Mouse (Mus musculus): Measurements from ENCODE around the gene Fam71e1. TPM values are rescaled to one million over a fixed set of nuclear protein-coding genes. Genes with fewer than 3 reads are reported as not detected.

The Fam71e1 gene
- polyA plus RNA-seq, 1 experiment from 2014 or later = 8.2 TPM

GRCm38 (mm10) chr7:44494681-44495080, 1.7 kb upstream of the Fam71e1 start:
- Histone ChIP-seq H3K9ac (ENCODE audit: low read length) (no peak overlapping the region), H3K4me3 (replicated peaks; ENCODE audit: low read length) (no peak overlapping the region), H3K27me3 (ENCODE audit: control insufficient read depth, insufficient read depth, low read length) (no peaks in the 10 kb centered on the region), H3K4me1 (ENCODE audit: control insufficient read depth, insufficient read depth, low read length) (peaks cover 15% of the 10 kb centered on the region), H3K36me3 (ENCODE audit: control insufficient read depth, insufficient read depth, low read length) (peaks cover 10% of the 10 kb centered on the region; the same call in 1 of the 2 replicates), H3K9me3 (replicated peaks; ENCODE audit: control insufficient read depth, low read length) (no peaks in the 10 kb centered on the region), H3K4me2 (ENCODE audit: low read depth, low read length) (no peak overlapping the region), H3K27ac (ENCODE audit: low read length) (no peak overlapping the region)
- 91% methylated on average over 12 of the region's 12 CpGs for WGBS
- ATAC-seq (ENCODE audit: insufficient read depth, low FRiP score) = no peak

DNA sequence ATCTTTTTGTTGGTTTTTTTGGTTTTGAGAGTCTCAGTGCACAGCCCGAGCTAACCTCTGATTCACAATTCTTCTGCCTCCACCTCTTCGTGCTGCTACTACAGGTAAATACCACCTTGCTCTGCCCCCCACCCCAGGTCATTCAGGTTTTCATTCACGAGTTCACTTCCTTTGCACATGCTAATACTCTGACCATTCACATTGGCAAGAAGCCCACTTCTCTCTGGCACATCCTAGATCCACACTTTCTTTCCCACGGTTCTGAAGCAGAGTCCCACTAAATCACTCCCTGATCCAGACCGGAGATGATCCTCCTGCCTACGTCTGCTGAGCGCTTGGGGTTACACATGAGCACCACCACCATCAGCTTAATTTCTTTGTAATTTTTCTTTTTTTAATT, 1.3 kb upstream of the Fam71e1 start:
- ATAC-seq (ENCODE audit: insufficient read depth, low FRiP score) = no peak
- WGBS = 76% methylated on average over 7 of the region's 7 CpGs
- H3K9ac ChIP-seq (ENCODE audit: low read length) = peak overlapping the region; percentile 91; the same call in 1 of the 2 replicates

GRCm38 (mm10) chr7:44496771-44497109, 359 bp downstream of the Fam71e1 start:
- H3K27ac ChIP-seq (ENCODE audit: low read length) = peak overlapping the region; percentile 95
- 0% methylated on average over 25 of the region's 26 CpGs for WGBS
- peaks cover 8% of the 10 kb centered on the region; the same call in 1 of the 2 replicates for H3K36me3 ChIP-seq (ENCODE audit: control insufficient read depth, insufficient read depth, low read length)
- H3K4me1 ChIP-seq (ENCODE audit: control insufficient read depth, insufficient read depth, low read length) = peaks cover 15% of the 10 kb centered on the region
- ATAC-seq (ENCODE audit: insufficient read depth, low FRiP score) = no peak
- H3K9me3 ChIP-seq (replicated peaks; ENCODE audit: control insufficient read depth, low read length) = no peaks in the 10 kb centered on the region
- peak overlapping the region; percentile 79 for H3K4me3 ChIP-seq (replicated peaks; ENCODE audit: low read length)
- no peaks in the 10 kb centered on the region for H3K27me3 ChIP-seq (ENCODE audit: control insufficient read depth, insufficient read depth, low read length)
- peak overlapping the region; percentile 91 for H3K9ac ChIP-seq (ENCODE audit: low read length)
- peak overlapping the region; percentile 98 for H3K4me2 ChIP-seq (ENCODE audit: low read depth, low read length)

More for the DNA sequence above, 1.3 kb upstream of the Fam71e1 start:
- Histone ChIP-seq H3K4me1 (ENCODE audit: control insufficient read depth, insufficient read depth, low read length) (peaks cover 15% of the 10 kb centered on the region), H3K4me3 (replicated peaks; ENCODE audit: low read length) (peak overlapping the region; percentile 79), H3K27me3 (ENCODE audit: control insufficient read depth, insufficient read depth, low read length) (no peaks in the 10 kb centered on the region), H3K36me3 (ENCODE audit: control insufficient read depth, insufficient read depth, low read length) (peaks cover 10% of the 10 kb centered on the region; the same call in 1 of the 2 replicates), H3K27ac (ENCODE audit: low read length) (no peak overlapping the region), H3K4me2 (ENCODE audit: low read depth, low read length) (peak overlapping the region; percentile 98), H3K9me3 (replicated peaks; ENCODE audit: control insufficient read depth, low read length) (no peaks in the 10 kb centered on the region)

DNA sequence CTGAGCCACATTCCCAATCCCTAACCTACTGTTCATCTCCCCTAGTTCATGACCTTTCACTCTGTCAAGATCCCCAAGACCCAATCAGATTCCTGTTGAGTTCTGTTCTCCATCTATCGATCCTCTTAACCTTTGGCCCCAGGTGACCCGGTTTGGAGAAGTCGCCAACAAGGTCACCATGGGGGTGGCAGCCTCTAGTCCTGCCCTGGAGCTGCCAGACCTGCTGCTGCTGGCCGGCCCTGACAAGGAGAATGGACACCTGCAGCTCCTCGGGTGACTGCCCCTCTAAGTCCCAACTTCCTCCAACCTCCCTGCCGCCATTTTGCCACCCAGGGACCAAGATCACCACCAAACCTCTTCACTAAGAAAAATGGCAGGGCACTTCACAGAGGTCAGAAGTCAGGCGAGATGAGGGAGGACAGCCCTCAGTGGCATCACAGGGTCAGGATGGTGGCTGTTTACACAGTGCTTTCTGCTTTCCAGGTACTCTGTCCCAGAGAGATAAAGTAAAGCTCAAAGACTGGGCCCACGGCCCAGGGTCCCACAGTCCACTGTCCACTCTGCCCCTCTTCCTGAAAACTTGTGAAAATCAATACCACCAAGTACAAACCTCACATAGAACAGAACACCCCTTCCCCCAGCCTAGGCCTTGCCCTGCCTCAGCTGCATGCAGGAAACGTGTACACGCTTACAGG, 1.1 kb downstream of the Fam71e1 start:
- H3K9ac ChIP-seq (ENCODE audit: low read length) = no peak overlapping the region
- no peak overlapping the region for H3K27ac ChIP-seq (ENCODE audit: low read length)
- 76% methylated on average over 10 of the region's 10 CpGs for WGBS
- H3K4me3 ChIP-seq (replicated peaks; ENCODE audit: low read length) = peak overlapping the region; percentile 79; the same call in 1 of the 2 replicates
- H3K4me1 ChIP-seq (ENCODE audit: control insufficient read depth, insufficient read depth, low read length) = peaks cover 15% of the 10 kb centered on the region
- H3K36me3 ChIP-seq (ENCODE audit: control insufficient read depth, insufficient read depth, low read length) = peaks cover under 1% of the 10 kb centered on the region; the same call in 1 of the 2 replicates
- no peaks in the 10 kb centered on the region for H3K27me3 ChIP-seq (ENCODE audit: control insufficient read depth, insufficient read depth, low read length)
- no peak for ATAC-seq (ENCODE audit: insufficient read depth, low FRiP score)
- peak overlapping the region; percentile 98 for H3K4me2 ChIP-seq (ENCODE audit: low read depth, low read length)
- no peaks in the 10 kb centered on the region for H3K9me3 ChIP-seq (replicated peaks; ENCODE audit: control insufficient read depth, low read length)

- 72% methylated on average over 1 of the region's 1 CpGs for WGBS
- Histone ChIP-seq H3K9ac (ENCODE audit: low read length) (no peak overlapping the region), H3K4me3 (replicated peaks; ENCODE audit: low read length) (no peak overlapping the region), H3K36me3 (ENCODE audit: control insufficient read depth, insufficient read depth, low read length) (no peaks in the 10 kb centered on the region), H3K27ac (ENCODE audit: low read length) (no peak overlapping the region), H3K4me2 (ENCODE audit: low read depth, low read length) (no peak overlapping the region), H3K9me3 (replicated peaks; ENCODE audit: control insufficient read depth, low read length) (no peaks in the 10 kb centered on the region), H3K4me1 (ENCODE audit: control insufficient read depth, insufficient read depth, low read length) (peaks cover 15% of the 10 kb centered on the region), H3K27me3 (ENCODE audit: control insufficient read depth, insufficient read depth, low read length) (no peaks in the 10 kb centered on the region)
- ATAC-seq (ENCODE audit: insufficient read depth, low FRiP score) = no peak
These were observed 2.5 kb downstream of the Fam71e1 start for GRCm38 (mm10) chr7:44498922-44499321.

DNA sequence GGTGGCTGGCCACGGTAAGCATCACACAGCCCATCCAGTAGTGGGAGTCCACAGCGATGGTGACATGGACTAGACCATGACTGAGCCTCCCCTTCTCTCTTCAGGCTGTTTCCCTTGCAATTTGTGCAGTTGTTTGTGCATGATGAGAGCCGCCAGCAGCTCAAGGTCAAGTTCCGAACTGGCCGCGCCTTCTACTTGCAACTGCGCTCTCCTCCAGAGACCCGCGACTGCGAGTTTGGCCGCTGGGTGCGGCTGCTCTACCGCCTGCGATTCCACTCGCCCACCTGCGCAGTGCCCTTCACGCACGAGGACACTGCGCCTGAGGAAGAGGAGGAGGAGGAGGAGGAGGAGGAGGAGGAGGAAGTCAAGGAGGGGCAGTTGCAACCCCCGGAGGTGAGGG, 3.7 kb downstream of the Fam71e1 start:
- Histone ChIP-seq H3K4me2 (ENCODE audit: low read depth, low read length) (no peak overlapping the region), H3K4me3 (replicated peaks; ENCODE audit: low read length) (no peak overlapping the region), H3K9ac (ENCODE audit: low read length) (no peak overlapping the region), H3K27me3 (ENCODE audit: control insufficient read depth, insufficient read depth, low read length) (no peaks in the 10 kb centered on the region), H3K36me3 (ENCODE audit: control insufficient read depth, insufficient read depth, low read length) (no peaks in the 10 kb centered on the region), H3K9me3 (replicated peaks; ENCODE audit: control insufficient read depth, low read length) (no peaks in the 10 kb centered on the region), H3K4me1 (ENCODE audit: control insufficient read depth, insufficient read depth, low read length) (peaks cover 11% of the 10 kb centered on the region), H3K27ac (ENCODE audit: low read length) (no peak overlapping the region)
- ATAC-seq (ENCODE audit: insufficient read depth, low FRiP score) = no peak
- WGBS = 56% methylated on average over 20 of the region's 20 CpGs

DNA sequence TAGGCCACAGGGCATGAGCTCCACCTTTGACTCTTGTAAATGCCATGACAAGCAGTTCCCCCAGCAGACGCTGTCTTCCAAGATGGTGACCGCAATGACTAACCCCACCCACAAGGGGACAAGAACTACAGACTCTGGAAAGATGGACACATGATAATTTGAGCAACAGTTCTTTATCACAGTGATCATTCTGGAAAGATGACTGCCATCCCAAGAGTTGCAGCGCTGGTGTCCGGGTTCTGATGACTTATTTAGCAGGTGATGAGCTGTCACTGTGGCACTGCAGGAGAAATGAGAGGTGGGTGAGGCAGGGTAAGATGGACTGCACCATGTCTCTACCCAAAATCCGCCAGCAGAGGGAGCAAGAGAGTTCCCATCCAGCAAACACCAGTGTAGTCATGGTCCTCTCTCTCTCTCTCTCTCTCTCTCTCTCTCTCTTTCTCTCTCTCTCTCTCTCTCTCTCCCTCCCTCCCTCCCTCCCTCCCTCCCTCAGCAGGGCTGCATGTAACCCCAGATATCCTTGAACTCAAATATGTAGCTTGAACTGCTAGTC, 5.3 kb downstream of the Fam71e1 start:
- Histone ChIP-seq H3K9me3 (replicated peaks; ENCODE audit: control insufficient read depth, low read length) (no peaks in the 10 kb centered on the region), H3K36me3 (ENCODE audit: control insufficient read depth, insufficient read depth, low read length) (no peaks in the 10 kb centered on the region), H3K4me2 (ENCODE audit: low read depth, low read length) (no peak overlapping the region), H3K4me1 (ENCODE audit: control insufficient read depth, insufficient read depth, low read length) (peaks cover 3% of the 10 kb centered on the region; the same call in 1 of the 2 replicates), H3K27me3 (ENCODE audit: control insufficient read depth, insufficient read depth, low read length) (no peaks in the 10 kb centered on the region), H3K4me3 (replicated peaks; ENCODE audit: low read length) (no peak overlapping the region), H3K27ac (ENCODE audit: low read length) (no peak overlapping the region), H3K9ac (ENCODE audit: low read length) (no peak overlapping the region)
- 41% methylated on average over 5 of the region's 5 CpGs for WGBS
- ATAC-seq (ENCODE audit: insufficient read depth, low FRiP score) = no peak

DNA sequence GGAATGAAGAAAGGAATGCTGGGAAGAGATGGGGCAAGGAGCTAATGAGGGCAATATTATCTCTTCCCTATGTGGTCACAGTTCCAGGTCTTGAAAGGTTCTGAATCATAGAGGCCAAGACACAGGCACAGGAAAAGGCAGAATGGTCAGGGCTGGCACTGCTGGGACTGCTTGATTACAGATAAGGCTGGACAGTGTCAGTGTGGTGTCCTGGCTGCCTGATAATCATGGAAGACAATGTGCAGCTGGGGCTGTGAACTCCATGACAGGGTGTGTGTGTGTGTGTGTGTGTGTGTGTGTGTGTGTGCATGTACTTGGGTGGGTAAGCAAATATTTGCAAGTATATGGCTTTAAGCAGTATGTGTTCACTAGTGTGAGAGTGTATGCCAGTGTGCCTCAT, 11.1 kb downstream of the Fam71e1 start:
- ATAC-seq (ENCODE audit: insufficient read depth, low FRiP score) = no peak
- no peak overlapping the region for H3K9ac ChIP-seq (ENCODE audit: low read length)
- no peak overlapping the region for H3K4me3 ChIP-seq (replicated peaks; ENCODE audit: low read length)
- H3K9me3 ChIP-seq (replicated peaks; ENCODE audit: control insufficient read depth, low read length) = 0 out of 2 replicates have a peak, but pooled peaks cover under 1% of the 10 kb centered on the region
- H3K36me3 ChIP-seq (ENCODE audit: control insufficient read depth, insufficient read depth, low read length) = no peaks in the 10 kb centered on the region
- no peak overlapping the region for H3K27ac ChIP-seq (ENCODE audit: low read length)
- peaks cover 7% of the 10 kb centered on the region for H3K27me3 ChIP-seq (ENCODE audit: control insufficient read depth, insufficient read depth, low read length)
- no peak overlapping the region for H3K4me2 ChIP-seq (ENCODE audit: low read depth, low read length)
- H3K4me1 ChIP-seq (ENCODE audit: control insufficient read depth, insufficient read depth, low read length) = no peaks in the 10 kb centered on the region

DNA sequence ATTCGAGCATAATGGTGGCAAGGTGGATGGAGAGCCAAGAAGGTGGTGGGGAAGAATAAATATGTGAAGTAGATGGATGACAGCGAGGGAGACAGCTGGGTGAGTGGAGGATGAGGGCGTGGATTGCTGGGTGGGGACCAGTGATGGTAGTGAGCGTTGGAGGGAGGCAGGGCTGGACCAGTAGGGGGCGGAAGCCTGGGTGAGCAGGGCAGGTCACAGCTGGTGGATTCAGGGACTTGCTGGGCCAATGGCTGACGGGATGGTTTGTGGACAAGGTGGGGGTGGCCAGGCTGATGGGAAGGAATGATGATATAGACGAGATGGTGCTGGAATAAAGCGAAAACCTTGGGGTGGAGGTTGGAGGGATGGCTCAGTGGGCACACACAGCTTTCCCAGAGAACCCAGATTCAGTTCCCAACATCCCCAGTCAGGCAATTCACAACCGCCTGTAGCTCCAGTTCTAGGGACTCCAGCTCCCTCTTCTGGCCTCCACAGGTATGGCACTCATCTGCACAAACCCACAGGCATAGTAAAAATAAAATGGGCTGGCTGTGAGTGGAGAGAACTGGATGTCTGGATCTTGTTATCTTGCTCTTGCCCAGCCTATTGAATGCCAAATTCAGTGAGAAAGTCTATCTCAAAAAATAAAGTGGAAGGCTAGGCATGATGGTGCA, 23.0 kb downstream of the Fam71e1 start:
- WGBS = 61% methylated on average over 9 of the region's 9 CpGs
- H3K27ac ChIP-seq (ENCODE audit: low read length) = no peak overlapping the region
- no peaks in the 10 kb centered on the region for H3K36me3 ChIP-seq (ENCODE audit: control insufficient read depth, insufficient read depth, low read length)

More for the DNA sequence above, 23.0 kb downstream of the Fam71e1 start:
- peaks cover 6% of the 10 kb centered on the region for H3K27me3 ChIP-seq (ENCODE audit: control insufficient read depth, insufficient read depth, low read length)
- no peaks in the 10 kb centered on the region for H3K4me1 ChIP-seq (ENCODE audit: control insufficient read depth, insufficient read depth, low read length)
- H3K9me3 ChIP-seq (replicated peaks; ENCODE audit: control insufficient read depth, low read length) = no peaks in the 10 kb centered on the region
- H3K9ac ChIP-seq (ENCODE audit: low read length) = no peak overlapping the region
- ATAC-seq (ENCODE audit: insufficient read depth, low FRiP score) = no peak
- no peak overlapping the region for H3K4me3 ChIP-seq (replicated peaks; ENCODE audit: low read length)
- H3K4me2 ChIP-seq (ENCODE audit: low read depth, low read length) = no peak overlapping the region

Measured in stomach, embryonic 16.5 days (tissue).